Comparison of ENCODE assay signal across 8 mouse cellular contexts in the genomic region with DNA sequence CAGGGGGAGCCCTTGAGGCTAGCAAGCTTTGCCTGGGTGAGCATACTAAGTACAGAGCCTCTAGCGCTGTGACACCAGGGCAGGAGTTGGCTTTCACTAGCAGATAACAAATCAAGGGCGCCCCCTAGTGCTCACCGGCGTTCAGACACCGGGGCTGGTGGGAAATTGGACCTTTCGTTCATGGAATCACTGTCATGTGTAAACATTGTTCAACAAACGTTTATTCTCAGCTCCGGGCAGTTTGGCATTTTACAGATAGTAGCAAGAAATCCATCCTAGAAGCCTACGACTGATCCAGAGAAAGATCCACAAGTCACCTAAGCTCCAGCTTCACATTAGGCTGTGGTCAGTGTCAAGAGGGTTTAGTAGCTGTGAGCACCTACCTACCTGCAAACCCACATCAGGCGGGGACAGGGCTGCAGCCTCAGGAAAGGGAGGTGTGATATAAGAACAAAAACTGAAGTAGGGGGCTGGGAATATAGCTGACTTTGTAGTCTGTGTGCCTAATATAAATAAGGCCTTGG. TPM values are rescaled to one million over a fixed set of nuclear protein-coding genes. Genes with fewer than 3 reads are reported as not detected.
DNase-seq lines count a peak whose midpoint lies in the region; ATAC-seq lines count a peak whose summit lies in the region.

No protein-coding gene starts in this region.

- peak; percentile 98 for DNase-seq in ES-CJ7 (ENCODE audit: low read depth, low spot score)
- DNase-seq in cerebellum, adult 11 months, result peak; percentile 88
- DNase-seq in forebrain, embryonic 14.5 days (ENCODE audit: low spot score), result peak; percentile 96
- peak; percentile 94 to 98 for DNase-seq in heart, postnatal 14 days
- DNase-seq in large intestine, adult 2 months (ENCODE audit: low read depth, low spot score), result peak; percentile 85
- DNase-seq in testis, postnatal 10 days (ENCODE audit: low spot score), result peak; percentile 99

- intact Hi-C loops in heart, postnatal 14 days (cut with DNase I), result loop anchor here (5.0 kb wide), 1 partner anchor 37 kb away; no protein-coding TSS in a partner anchor

- no peak overlapping the region for H3K4me3 ChIP-seq in forebrain, embryonic 14.5 days (ENCODE audit: low read depth, low read length)
- H3K4me3 ChIP-seq in liver, embryonic 16.5 days (ENCODE audit: low read depth, low read length), result no peak overlapping the region
- H3K4me3 ChIP-seq in neural tube, embryonic 15.5 days (replicated peaks), result no peak overlapping the region

- no peak overlapping the region for H3K27ac ChIP-seq in forebrain, embryonic 14.5 days (ENCODE audit: low read depth, low read length)
- no peak overlapping the region for H3K27ac ChIP-seq in liver, embryonic 16.5 days (ENCODE audit: low read length)
- no peak overlapping the region for H3K27ac ChIP-seq in neural tube, embryonic 15.5 days (replicated peaks)

- no peaks in the 10 kb centered on the region for H3K27me3 ChIP-seq in forebrain, embryonic 14.5 days (replicated peaks; ENCODE audit: control insufficient read depth, insufficient read depth, low read length)
- no peaks in the 10 kb centered on the region for H3K27me3 ChIP-seq in liver, embryonic 16.5 days (ENCODE audit: control insufficient read depth, insufficient read depth, low read depth, low read length)
- H3K27me3 ChIP-seq in neural tube, embryonic 15.5 days (replicated peaks), result no peaks in the 10 kb centered on the region

- ATAC-seq in forebrain, embryonic 14.5 days, result peak; percentile 87
- peak; percentile 78 for ATAC-seq in liver, embryonic 16.5 days (ENCODE audit: low read depth)
- peak; percentile 73 for ATAC-seq in neural tube, embryonic 15.5 days (ENCODE audit: low FRiP score)

- H3K9me3 ChIP-seq in forebrain, embryonic 14.5 days (replicated peaks; ENCODE audit: control insufficient read depth, low read length), result no peaks in the 10 kb centered on the region
- H3K9me3 ChIP-seq in liver, embryonic 16.5 days (replicated peaks; ENCODE audit: control insufficient read depth, low read length), result no peaks in the 10 kb centered on the region
- H3K9me3 ChIP-seq in neural tube, embryonic 15.5 days (replicated peaks), result no peaks in the 10 kb centered on the region

- H3K4me2 ChIP-seq in forebrain, embryonic 14.5 days (ENCODE audit: low read length), result no peak overlapping the region
- H3K4me2 ChIP-seq in liver, embryonic 16.5 days (ENCODE audit: low read depth, low read length), result no peak overlapping the region
- no peak overlapping the region for H3K4me2 ChIP-seq in neural tube, embryonic 15.5 days

- H3K36me3 ChIP-seq in forebrain, embryonic 14.5 days (ENCODE audit: control insufficient read depth, insufficient read depth, low read length), result no peaks in the 10 kb centered on the region
- no peaks in the 10 kb centered on the region for H3K36me3 ChIP-seq in liver, embryonic 16.5 days (ENCODE audit: control insufficient read depth, insufficient read depth)
- H3K36me3 ChIP-seq in neural tube, embryonic 15.5 days, result no peaks in the 10 kb centered on the region

- H3K4me1 ChIP-seq in forebrain, embryonic 14.5 days (ENCODE audit: control insufficient read depth, insufficient read depth, low read length), result no peaks in the 10 kb centered on the region
- no peaks in the 10 kb centered on the region; the same call in 1 of the 2 replicates for H3K4me1 ChIP-seq in liver, embryonic 16.5 days (ENCODE audit: control insufficient read depth, low read depth, low read length)
- no peaks in the 10 kb centered on the region for H3K4me1 ChIP-seq in neural tube, embryonic 15.5 days

- no peak overlapping the region for H3K9ac ChIP-seq in forebrain, embryonic 14.5 days (ENCODE audit: low read length)
- no peak overlapping the region for H3K9ac ChIP-seq in liver, embryonic 16.5 days (ENCODE audit: low read depth, low read length)
- no peak overlapping the region for H3K9ac ChIP-seq in neural tube, embryonic 15.5 days (replicated peaks)

- WGBS in forebrain, embryonic 14.5 days, result 11% methylated on average over 10 of the region's 10 CpGs
- WGBS in large intestine, adult 2 months, result 12% methylated on average over 10 of the region's 10 CpGs
- WGBS in liver, embryonic 16.5 days (ENCODE audit: insufficient replicate concordance), result 8% methylated on average over 10 of the region's 10 CpGs
- 12% methylated on average over 10 of the region's 10 CpGs for WGBS in neural tube, embryonic 15.5 days

RNA-seq across cellular contexts. Expression of gene Phykpl, which starts 44.7 kb away (rescaled TPM):
- 9.2 and 9.7 TPM in 2 replicates for polyA plus RNA-seq in forebrain, embryonic 14.5 days (2014; fragmentation: Nextera tagmentation; extraction: Ambion mirVana)
- 10 to 100 TPM; 10.3 to 10.4 TPM for total RNA-seq in heart, postnatal 14 days (2021)
- 14.2 and 24.8 TPM in 2 replicates for polyA plus RNA-seq in large intestine, adult 2 months (2012; rRNA removed)
- polyA plus RNA-seq in liver, embryonic 16.5 days (2015; fragmentation: Nextera tagmentation; extraction: Ambion mirVana), result 11.3 and 12.6 TPM in 2 replicates
- polyA plus RNA-seq in neural tube, embryonic 15.5 days (2015; fragmentation: Nextera tagmentation; extraction: Ambion mirVana), result 8.1 and 10.9 TPM in 2 replicates
